Mouse (Mus musculus) hindbrain, embryonic 16.5 days (tissue): ENCODE measurements around the gene Fezf2. TPM values are rescaled to one million over a fixed set of nuclear protein-coding genes. Genes with fewer than 3 reads are reported as not detected.

Experiments used
- ATAC-seq: fragments of 200-750 bp; cut with Nextera tagmentation; 2 replicates; pipeline ENCODE4 v1.8.0; 2017; ENCODE audit warnings: moderate TSS enrichment, moderate library complexity
- H3K27ac ChIP-seq: fragments of 300-500 bp; sonication (generic); 2 replicates; pipeline ENCODE4 v1.5.1; 2014; ENCODE audit warnings: low read depth, mild to moderate bottlenecking, control low read depth, low read length, moderate library complexity
- H3K27me3 ChIP-seq: fragments of 300-500 bp; sonication (generic); replicated peaks from 2 replicates; pipeline ENCODE4 v1.6.1; 2014; ENCODE audit warnings: low read length; ENCODE audit not compliant: control insufficient read depth, insufficient read depth
- H3K36me3 ChIP-seq: fragments of 300-500 bp; sonication (generic); 2 replicates; pipeline ENCODE4 v1.6.1; 2014; ENCODE audit warnings: mild to moderate bottlenecking, low read length, moderate library complexity, mixed read lengths; ENCODE audit not compliant: control insufficient read depth, insufficient read depth
- H3K4me1 ChIP-seq: fragments of 300-500 bp; sonication (generic); 2 replicates; pipeline ENCODE4 v1.6.1; 2014; ENCODE audit warnings: low read depth, low read length; ENCODE audit not compliant: control insufficient read depth, insufficient read depth
- H3K4me2 ChIP-seq: fragments of 300-500 bp; sonication (generic); 2 replicates; pipeline ENCODE4 v1.6.1; 2014; ENCODE audit warnings: mild to moderate bottlenecking, low read length, control low read depth, moderate library complexity
- H3K4me3 ChIP-seq: fragments of 300-500 bp; sonication (generic); 2 replicates; pipeline ENCODE4 v1.5.1; 2014; ENCODE audit warnings: mild to moderate bottlenecking, low read length, control low read depth, moderate library complexity
- H3K9ac ChIP-seq: fragments of 300-500 bp; sonication (generic); 2 replicates; pipeline ENCODE4 v1.6.1; 2014; ENCODE audit warnings: low read depth, mild to moderate bottlenecking, control low read depth, low read length, moderate library complexity
- H3K9me3 ChIP-seq: fragments of 300-500 bp; sonication (generic); 2 replicates; pipeline ENCODE4 v1.6.1; 2014; ENCODE audit warnings: mild to moderate bottlenecking, low read length, moderate library complexity; ENCODE audit not compliant: control insufficient read depth
- WGBS: fragments of 180-500 bp; shearing (Covaris S2); extraction: QIAGEN DNeasy Blood & Tissue Kit; methylation state at CpG from one replicate; pipeline ENCODE4 v1.1.7; 2014; 5-methylcytosine and 5-hydroxymethylcytosine counted together
- polyA plus RNA-seq: library from polyadenylated mRNA; unstranded; fragments of >200 nt; fragmentation: Nextera tagmentation; extraction: Ambion mirVana; gene quantifications from 2 replicates; pipeline ENCODE4 v1.2.1, GENCODE M21; 2015

The Fezf2 gene
- polyA plus RNA-seq, 1 experiment from 2014 or later = 0.06 TPM

- Histone ChIP-seq H3K4me3 (no peak overlapping the region), H3K36me3 (no peaks in the 10 kb centered on the region), H3K27ac (no peak overlapping the region), H3K27me3 (peaks cover 5% of the 10 kb centered on the region), H3K4me2 (no peak overlapping the region), H3K9me3 (no peaks in the 10 kb centered on the region), H3K4me1 (no peaks in the 10 kb centered on the region), H3K9ac (no peak overlapping the region)
- no peak for ATAC-seq
- WGBS = 82% methylated on average over 2 of the region's 2 CpGs
These were observed 29.3 kb upstream of the Fezf2 start for GRCm38 (mm10) chr14:12377289-12377688.

GRCm38 (mm10) chr14:12375451-12375850, 27.5 kb upstream of the Fezf2 start:
- Histone ChIP-seq H3K27me3 (peaks cover 5% of the 10 kb centered on the region), H3K9me3 (no peaks in the 10 kb centered on the region), H3K36me3 (no peaks in the 10 kb centered on the region), H3K4me3 (no peak overlapping the region), H3K4me1 (no peaks in the 10 kb centered on the region), H3K27ac (no peak overlapping the region), H3K4me2 (no peak overlapping the region), H3K9ac (no peak overlapping the region)
- no peak for ATAC-seq
- 43% methylated on average over 2 of the region's 2 CpGs for WGBS

- Histone ChIP-seq H3K27me3 (peaks cover 61% of the 10 kb centered on the region), H3K9ac (no peak overlapping the region), H3K4me3 (no peak overlapping the region), H3K9me3 (no peaks in the 10 kb centered on the region), H3K27ac (no peak overlapping the region), H3K4me1 (peaks cover 8% of the 10 kb centered on the region), H3K36me3 (no peaks in the 10 kb centered on the region), H3K4me2 (no peak overlapping the region)
- ATAC-seq = no peak
- 9% methylated on average over 16 of the region's 16 CpGs for WGBS
These were observed 2.4 kb upstream of the Fezf2 start for GRCm38 (mm10) chr14:12350271-12350916.

GRCm38 (mm10) chr14:12349334-12350090, 1.5 kb upstream of the Fezf2 start:
- Histone ChIP-seq H3K9ac (no peak overlapping the region), H3K4me3 (no peak overlapping the region), H3K9me3 (no peaks in the 10 kb centered on the region), H3K4me2 (no peak overlapping the region), H3K27ac (no peak overlapping the region), H3K36me3 (no peaks in the 10 kb centered on the region), H3K27me3 (peaks cover 69% of the 10 kb centered on the region), H3K4me1 (peaks cover 12% of the 10 kb centered on the region)
- 6% methylated on average over 15 of the region's 15 CpGs for WGBS
- ATAC-seq = 0 out of 2 replicates have a peak, but pooled peaks have one; percentile 25

GRCm38 (mm10) chr14:12346865-12347600, 956 bp downstream of the Fezf2 start:
- no peaks in the 10 kb centered on the region for H3K36me3 ChIP-seq
- H3K27me3 ChIP-seq = peaks cover 59% of the 10 kb centered on the region
- no peak overlapping the region for H3K4me3 ChIP-seq
- WGBS = under 1% methylated on average over 26 of the region's 26 CpGs
- no peak for ATAC-seq
- no peak overlapping the region for H3K9ac ChIP-seq
- no peaks in the 10 kb centered on the region for H3K9me3 ChIP-seq
- H3K27ac ChIP-seq = no peak overlapping the region
- 0 out of 2 replicates have a peak overlapping the region, but pooled peaks have one; percentile 14 for H3K4me2 ChIP-seq
- H3K4me1 ChIP-seq = peaks cover 12% of the 10 kb centered on the region

- under 1% methylated on average over 50 of the region's 50 CpGs for WGBS
- no peak overlapping the region for H3K9ac ChIP-seq
- ATAC-seq = no peak
- peak overlapping the region; percentile 14; the same call in 1 of the 2 replicates for H3K4me2 ChIP-seq
- H3K27me3 ChIP-seq = peaks cover 55% of the 10 kb centered on the region
- no peaks in the 10 kb centered on the region for H3K9me3 ChIP-seq
- H3K27ac ChIP-seq = no peak overlapping the region
- no peaks in the 10 kb centered on the region for H3K36me3 ChIP-seq
- peak overlapping the region; percentile 9 for H3K4me3 ChIP-seq
- H3K4me1 ChIP-seq = peaks cover 12% of the 10 kb centered on the region
These were observed 1.8 kb downstream of the Fezf2 start for GRCm38 (mm10) chr14:12346011-12346864.

GRCm38 (mm10) chr14:12345241-12345921, 2.6 kb downstream of the Fezf2 start:
- no peaks in the 10 kb centered on the region for H3K9me3 ChIP-seq
- no peak overlapping the region for H3K27ac ChIP-seq
- no peak overlapping the region for H3K9ac ChIP-seq
- no peak overlapping the region for H3K4me2 ChIP-seq
- H3K27me3 ChIP-seq = peaks cover 47% of the 10 kb centered on the region
- ATAC-seq = no peak
- H3K4me1 ChIP-seq = peaks cover 12% of the 10 kb centered on the region
- WGBS = under 1% methylated on average over 40 of the region's 40 CpGs
- H3K4me3 ChIP-seq = peak overlapping the region; percentile 21
- no peaks in the 10 kb centered on the region for H3K36me3 ChIP-seq

- WGBS = under 1% methylated on average over 39 of the region's 39 CpGs
- no peak overlapping the region for H3K27ac ChIP-seq
- H3K9me3 ChIP-seq = no peaks in the 10 kb centered on the region
- ATAC-seq = no peak
- peaks cover 12% of the 10 kb centered on the region for H3K4me1 ChIP-seq
- no peak overlapping the region; the same call in 1 of the 2 replicates for H3K9ac ChIP-seq
- peaks cover 51% of the 10 kb centered on the region for H3K27me3 ChIP-seq
- H3K4me2 ChIP-seq = peak overlapping the region; percentile 33
- H3K36me3 ChIP-seq = no peaks in the 10 kb centered on the region
- H3K4me3 ChIP-seq = peak overlapping the region; percentile 21
These were observed 3.2 kb downstream of the Fezf2 start for GRCm38 (mm10) chr14:12344746-12345240.
